10 mouse cellular contexts compared by ENCODE assay signal in the genomic region with DNA sequence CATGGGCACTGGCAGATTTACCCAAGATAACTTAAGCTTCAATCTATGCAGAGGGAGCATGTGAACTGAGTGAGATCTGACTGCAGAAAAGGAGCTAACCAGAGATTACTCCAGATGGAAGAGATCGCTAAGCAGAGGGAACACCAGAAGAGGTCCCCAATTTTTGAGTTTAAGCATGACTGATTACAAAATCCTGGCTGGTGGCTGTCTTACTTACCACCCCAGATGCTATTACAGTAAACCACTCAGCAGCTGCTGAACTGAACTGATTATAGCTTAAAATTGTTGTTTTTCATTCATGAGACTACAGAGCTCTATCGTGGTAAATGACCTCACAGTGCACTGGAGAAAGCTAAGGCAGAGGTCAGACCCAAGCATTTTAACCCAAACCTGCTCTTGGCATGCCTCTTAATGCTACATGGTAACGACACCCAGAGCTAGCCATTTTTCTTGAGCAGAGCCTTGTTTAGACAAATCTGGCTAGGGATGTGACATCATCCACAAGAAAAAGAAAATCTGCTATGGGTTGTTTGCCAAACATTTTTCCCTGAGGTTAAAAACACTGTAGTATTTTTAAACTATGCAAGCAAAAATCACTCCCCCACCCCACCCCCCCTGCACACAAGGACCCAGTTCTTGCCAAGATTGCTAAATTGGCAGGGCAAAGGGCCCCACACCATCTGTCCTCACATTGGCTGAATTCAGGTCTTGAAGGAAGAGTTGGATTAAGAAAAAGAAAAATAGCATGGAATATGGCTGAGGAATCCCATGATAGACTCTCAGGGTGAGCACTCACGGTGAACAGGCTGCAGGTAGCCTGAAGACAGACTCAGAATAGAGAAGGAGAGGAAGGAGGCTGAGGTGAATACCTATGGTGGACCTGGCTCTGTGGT. TPM values are rescaled to one million over a fixed set of nuclear protein-coding genes. Genes with fewer than 3 reads are reported as not detected.
DNase-seq lines count a peak whose midpoint lies in the region; ATAC-seq and TF ChIP-seq lines count a peak whose summit lies in the region.
"Had no signal": no experiment of that assay in that cellular context is flagged by ENCODE, and none has a peak within 500 bp of the region (broad histone marks: within the 10 kb centered on the region; RNA-seq: fewer than 3 reads in every experiment).

No protein-coding gene starts in this region.

- H3K36me3 ChIP-seq in hindbrain, postnatal 0 days (ENCODE audit: insufficient read depth, low read length) = no peaks in the 10 kb centered on the region
- no peaks in the 10 kb centered on the region for H3K36me3 ChIP-seq in stomach, embryonic 16.5 days (ENCODE audit: control insufficient read depth, insufficient read depth, low read length)
- H3K36me3 ChIP-seq: heart, embryonic 13.5 days; liver, embryonic 15.5 days had no signal

- H3K9me3 ChIP-seq in hindbrain, postnatal 0 days (ENCODE audit: low read length) = no peaks in the 10 kb centered on the region
- H3K9me3 ChIP-seq in stomach, embryonic 16.5 days (replicated peaks; ENCODE audit: control insufficient read depth, low read length) = no peaks in the 10 kb centered on the region
- H3K9me3 ChIP-seq: heart, embryonic 13.5 days; liver, embryonic 15.5 days had no signal

- no peak overlapping the region for H3K27ac ChIP-seq in hindbrain, postnatal 0 days
- no peak overlapping the region for H3K27ac ChIP-seq in stomach, embryonic 16.5 days (ENCODE audit: low read length)
- H3K27ac ChIP-seq: heart, embryonic 13.5 days; liver, embryonic 15.5 days had no signal

- no peak for TF ChIP-seq CTCF in hindbrain, postnatal 0 days (IDR thresholded peaks at IDR 0.05; ENCODE audit: low read depth)

- intact Hi-C loops in gastrocnemius, postnatal 14 days (cut with DNase I; ENCODE audit: low total_unique reads) = no loop called here

- no peak overlapping the region for H3K4me2 ChIP-seq in hindbrain, postnatal 0 days (ENCODE audit: low read depth, low read length)
- no peak overlapping the region for H3K4me2 ChIP-seq in stomach, embryonic 16.5 days (ENCODE audit: low read depth, low read length)
- H3K4me2 ChIP-seq: heart, embryonic 13.5 days; liver, embryonic 15.5 days had no signal

- no peak overlapping the region for H3K4me3 ChIP-seq in hindbrain, postnatal 0 days (ENCODE audit: low read length)
- no peak overlapping the region for H3K4me3 ChIP-seq in stomach, embryonic 16.5 days (replicated peaks; ENCODE audit: low read length)
- H3K4me3 ChIP-seq: heart, embryonic 13.5 days; liver, embryonic 15.5 days had no signal

- no peak overlapping the region for H3K9ac ChIP-seq in hindbrain, postnatal 0 days (replicated peaks; ENCODE audit: low read length)
- no peak overlapping the region for H3K9ac ChIP-seq in stomach, embryonic 16.5 days (ENCODE audit: low read length)
- H3K9ac ChIP-seq: heart, embryonic 13.5 days; liver, embryonic 15.5 days had no signal

- 38% methylated on average over 4 of the region's 4 CpGs for WGBS in hindbrain, postnatal 0 days
- 32% methylated on average over 4 of the region's 4 CpGs for WGBS in stomach, embryonic 16.5 days

- ATAC-seq in hindbrain, postnatal 0 days = peak; percentile 67
- ATAC-seq in stomach, embryonic 16.5 days (ENCODE audit: insufficient read depth, low FRiP score) = peak; percentile 79; the same call in 1 of the 2 replicates
- no peak for ATAC-seq in megakaryocyte, adult 5-6 weeks (ENCODE audit: poor library complexity, severe bottlenecking)

- H3K4me1 ChIP-seq in hindbrain, postnatal 0 days (ENCODE audit: insufficient read depth, low read length) = no peaks in the 10 kb centered on the region
- no peaks in the 10 kb centered on the region for H3K4me1 ChIP-seq in stomach, embryonic 16.5 days (ENCODE audit: control insufficient read depth, insufficient read depth, low read length)
- H3K4me1 ChIP-seq: liver, embryonic 15.5 days had no signal

- peak; percentile 26 for DNase-seq in gastrocnemius, adult 18-20 months (ENCODE audit: low spot score)
- DNase-seq in gastrocnemius, postnatal 14 days = no peak
- DNase-seq in ovary, adult 18-20 months (ENCODE audit: low spot score) = peak; percentile 15
- DNase-seq in ovary, postnatal 10 days (ENCODE audit: low spot score) = no peak
- peak; percentile 56 for DNase-seq in hindbrain, postnatal 0 days (ENCODE audit: low spot score)
- no peak for DNase-seq in thymus, postnatal 4 days

- H3K27me3 ChIP-seq in hindbrain, postnatal 0 days (ENCODE audit: insufficient read depth, low read length) = no peaks in the 10 kb centered on the region
- H3K27me3 ChIP-seq in stomach, embryonic 16.5 days (ENCODE audit: control insufficient read depth, insufficient read depth, low read length) = no peaks in the 10 kb centered on the region
- H3K27me3 ChIP-seq: heart, embryonic 13.5 days; liver, embryonic 15.5 days had no signal

RNA-seq across cellular contexts. Expression of a gene that starts 5.4 kb away (rescaled TPM):
- not detected for total RNA-seq in gastrocnemius, adult 18-20 months (2021)
- total RNA-seq in gastrocnemius, postnatal 14 days (2021) = not detected
- total RNA-seq in hindbrain, postnatal 0 days (2014; rRNA removed) = 0.50 TPM in 1 of 2 replicates, not detected in the other
- 0.14 TPM in 1 of 2 replicates, not detected in the other for polyA plus RNA-seq in hindbrain, postnatal 0 days (2015; fragmentation: Nextera tagmentation; extraction: Ambion mirVana)
- 0.32 TPM in 1 of 2 replicates, not detected in the other for polyA plus RNA-seq in stomach, embryonic 16.5 days (2015; fragmentation: Nextera tagmentation; extraction: Ambion mirVana)
- total RNA-seq in megakaryocyte, adult 5-6 weeks (2015) = 0.25 and 0.38 TPM in 2 replicates
- 0.29 and 0.33 TPM in 2 replicates for total RNA-seq in megakaryocyte, adult 5-6 weeks (2017)
- polyA plus RNA-seq: liver, embryonic 15.5 days had no signal

Comparison
In these comparisons a context has a peak if more than half of its experiments do, and no peak if none do; other contexts are left out.
1. DNase-seq: peak in gastrocnemius, adult 18-20 months (single experiment), ovary, adult 18-20 months (single experiment) and hindbrain, postnatal 0 days (single experiment); none in gastrocnemius, postnatal 14 days (single experiment), ovary, postnatal 10 days (single experiment) and thymus, postnatal 4 days (single experiment).